23 mouse cellular contexts compared by ENCODE assay signal in genomic region chr6:92857761-92858160, GRCm38 (mm10). TPM values are rescaled to one million over a fixed set of nuclear protein-coding genes. Genes with fewer than 3 reads are reported as not detected.
"Had no signal": no experiment of that assay in that cellular context is flagged by ENCODE, and none has a peak within 500 bp of the region (broad histone marks: within the 10 kb centered on the region; RNA-seq: fewer than 3 reads in every experiment).

No protein-coding gene starts in this region.

- H3K27me3 ChIP-seq: midbrain, embryonic 12.5 days; neural tube, embryonic 13.5 days; neural tube, embryonic 15.5 days had no signal

- H3K4me3 ChIP-seq: midbrain, embryonic 10.5 days; midbrain, embryonic 12.5 days; myocyte; neural tube, embryonic 13.5 days; neural tube, embryonic 15.5 days had no signal

- DNase-seq: lung, embryonic 14.5 days; lung, postnatal 10 days; lung, postnatal 4 days; midbrain, embryonic 14.5 days; retina, postnatal 1 day; right cerebral cortex, adult 18-20 months; right cerebral cortex, postnatal 25 days; right cerebral cortex, postnatal 4 days; spleen, adult 18-20 months; thymus, adult 18-20 months; thymus, postnatal 14 days; thymus, postnatal 36 days had no signal

- H3K27ac ChIP-seq: midbrain, embryonic 10.5 days; midbrain, embryonic 12.5 days; neural tube, embryonic 13.5 days; neural tube, embryonic 15.5 days had no signal

- H3K9me3 ChIP-seq: midbrain, embryonic 10.5 days; midbrain, embryonic 12.5 days; neural tube, embryonic 13.5 days; neural tube, embryonic 15.5 days had no signal

- ATAC-seq: midbrain, embryonic 16.5 days had no signal

- H3K4me1 ChIP-seq: midbrain, embryonic 12.5 days; neural tube, embryonic 13.5 days; neural tube, embryonic 15.5 days had no signal

- H3K9ac ChIP-seq: lung, embryonic 14.5 days; midbrain, embryonic 12.5 days; neural tube, embryonic 13.5 days; neural tube, embryonic 15.5 days had no signal

- H3K4me2 ChIP-seq: lung, embryonic 14.5 days; midbrain, embryonic 12.5 days; neural tube, embryonic 13.5 days; neural tube, embryonic 15.5 days had no signal

- H3K36me3 ChIP-seq: midbrain, embryonic 10.5 days; midbrain, embryonic 12.5 days; neural tube, embryonic 13.5 days; neural tube, embryonic 15.5 days had no signal

RNA-seq across cellular contexts. Expression of gene Gm15737, which starts 11.4 kb away (rescaled TPM):
- total RNA-seq: megakaryocyte, adult 5-6 weeks; megakaryocyte-erythroid progenitor cell, adult 5-6 weeks had no signal
- polyA plus RNA-seq: midbrain, embryonic 10.5 days; midbrain, embryonic 12.5 days; midbrain, embryonic 14.5 days; midbrain, embryonic 16.5 days; myocyte; neural tube, embryonic 11.5 days; neural tube, embryonic 13.5 days; neural tube, embryonic 15.5 days; small intestine, adult 2 months; thymus, postnatal 0 days had no signal

RNA-seq across cellular contexts. Expression of gene A730049H05Rik, which starts 41.5 kb away (rescaled TPM):
- total RNA-seq: megakaryocyte, adult 5-6 weeks; megakaryocyte-erythroid progenitor cell, adult 5-6 weeks had no signal
- polyA plus RNA-seq: neural tube, embryonic 11.5 days; small intestine, adult 2 months had no signal
